Mouse (Mus musculus) limb, embryonic 15.5 days (tissue): ENCODE results near the gene Pfkfb2. TPM values are rescaled to one million over a fixed set of nuclear protein-coding genes. Genes with fewer than 3 reads are reported as not detected.

Experiments
- ATAC-seq: fragments of 200-750 bp; cut with Nextera tagmentation; 2 replicates; pipeline ENCODE4 v1.8.0; 2017; ENCODE audit warnings: low read depth, moderate TSS enrichment; ENCODE audit not compliant: insufficient number of reproducible peaks, low FRiP score, low TSS enrichment
- H3K27ac ChIP-seq: fragments of 300-500 bp; sonication (generic); 2 replicates; pipeline ENCODE4 v1.5.1; 2015; ENCODE audit warnings: moderate library complexity, mild to moderate bottlenecking, inconsistent platforms
- H3K27me3 ChIP-seq: fragments of 300-500 bp; sonication (generic); 2 replicates; pipeline ENCODE4 v1.6.1; 2015; ENCODE audit warnings: inconsistent platforms
- H3K36me3 ChIP-seq: fragments of 300-500 bp; sonication (generic); 2 replicates; pipeline ENCODE4 v1.6.1; 2015; ENCODE audit warnings: inconsistent platforms
- H3K4me1 ChIP-seq: fragments of 300-500 bp; sonication (generic); 2 replicates; pipeline ENCODE4 v1.6.1; 2015; ENCODE audit warnings: inconsistent platforms
- H3K4me2 ChIP-seq: fragments of 300-500 bp; sonication (generic); 2 replicates; pipeline ENCODE4 v1.6.1; 2015; ENCODE audit warnings: mild to moderate bottlenecking, inconsistent platforms
- H3K4me3 ChIP-seq: fragments of 300-500 bp; sonication (generic); 2 replicates; pipeline ENCODE4 v1.5.1; 2015; ENCODE audit warnings: mild to moderate bottlenecking, inconsistent platforms
- H3K9ac ChIP-seq: fragments of 300-500 bp; sonication (generic); 2 replicates; pipeline ENCODE4 v1.6.1; 2015; ENCODE audit warnings: inconsistent platforms
- H3K9me3 ChIP-seq: fragments of 300-500 bp; sonication (generic); 2 replicates; pipeline ENCODE4 v1.6.1; 2016; ENCODE audit warnings: inconsistent platforms
- WGBS: fragments of 180-500 bp; shearing (Covaris S2); methylation state at CpG from one replicate; pipeline ENCODE4 v1.1.7; 2015; 5-methylcytosine and 5-hydroxymethylcytosine counted together
- polyA plus RNA-seq: library from polyadenylated mRNA; unstranded; fragments of >200 nt; fragmentation: Nextera tagmentation; extraction: Ambion mirVana; gene quantifications from 2 replicates; pipeline ENCODE4 v1.2.1, GENCODE M21; 2015

The Pfkfb2 gene
- polyA plus RNA-seq = 7.3 and 8.9 TPM in 2 replicates

DNA sequence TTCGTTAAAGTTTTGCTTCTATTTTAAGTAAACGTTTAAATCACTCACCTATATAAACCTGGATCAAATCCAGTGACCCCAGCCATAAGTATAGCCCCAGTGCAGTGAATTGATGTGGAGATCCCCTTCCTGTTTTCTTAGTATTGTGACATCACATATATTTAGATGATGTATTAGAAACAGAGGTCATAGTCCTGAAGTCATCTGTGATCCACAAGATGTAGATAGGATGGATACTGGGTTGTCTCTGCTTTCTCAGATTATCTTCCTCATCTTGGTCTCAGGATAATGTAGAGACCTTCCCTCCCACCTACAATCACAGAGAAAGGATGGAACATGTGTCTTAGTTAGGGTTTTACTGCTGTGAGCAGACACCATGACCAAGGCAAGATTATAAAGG is at the start of gene Pfkfb2:
Gene Pfkfb2 (minus strand): TSS at position 101 of the 400 bp plus-strand sequence.
- no peak for ATAC-seq
- H3K27ac ChIP-seq = no peak within 1 kb of the TSS

DNA sequence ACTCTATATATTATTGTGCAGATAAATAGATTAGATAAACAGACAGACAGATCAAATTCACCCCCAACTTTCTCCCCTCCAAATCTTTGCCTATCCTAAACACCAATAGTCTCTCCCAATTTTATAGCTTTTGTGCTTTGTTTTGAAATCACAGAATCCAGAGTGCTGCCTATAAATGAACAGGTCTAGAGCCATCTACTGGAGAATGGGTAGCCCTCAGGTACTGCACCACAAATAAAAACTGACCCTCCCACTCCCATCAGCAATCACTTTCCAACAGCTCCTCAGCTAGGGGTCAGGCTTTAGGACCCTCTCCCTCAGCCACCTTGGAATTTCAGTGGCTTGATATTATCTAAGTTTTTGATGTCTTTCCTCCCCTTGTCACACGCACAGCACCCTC is 47.6 kb upstream of the Pfkfb2 start:
- Histone ChIP-seq H3K27ac (no peak overlapping the region), H3K27me3 (no peaks in the 10 kb centered on the region), H3K9me3 (no peaks in the 10 kb centered on the region), H3K4me3 (no peak overlapping the region), H3K4me1 (no peaks in the 10 kb centered on the region), H3K36me3 (no peaks in the 10 kb centered on the region), H3K4me2 (no peak overlapping the region), H3K9ac (no peak overlapping the region)
- 89% methylated on average over 1 of the region's 1 CpGs for WGBS
- ATAC-seq = no peak

More for the DNA sequence above, at the start of gene Pfkfb2:
- Histone ChIP-seq H3K4me1 (peaks cover 7% of the 10 kb centered on the region), H3K4me2 (no peak within 1 kb of the TSS), H3K9me3 (no peaks in the 10 kb centered on the region), H3K36me3 (no peaks in the 10 kb centered on the region), H3K27me3 (no peaks in the 10 kb centered on the region), H3K9ac (no peak within 1 kb of the TSS), H3K4me3 (no peak within 1 kb of the TSS)
- WGBS = 72% methylated on average over 2 of the region's 2 CpGs

DNA sequence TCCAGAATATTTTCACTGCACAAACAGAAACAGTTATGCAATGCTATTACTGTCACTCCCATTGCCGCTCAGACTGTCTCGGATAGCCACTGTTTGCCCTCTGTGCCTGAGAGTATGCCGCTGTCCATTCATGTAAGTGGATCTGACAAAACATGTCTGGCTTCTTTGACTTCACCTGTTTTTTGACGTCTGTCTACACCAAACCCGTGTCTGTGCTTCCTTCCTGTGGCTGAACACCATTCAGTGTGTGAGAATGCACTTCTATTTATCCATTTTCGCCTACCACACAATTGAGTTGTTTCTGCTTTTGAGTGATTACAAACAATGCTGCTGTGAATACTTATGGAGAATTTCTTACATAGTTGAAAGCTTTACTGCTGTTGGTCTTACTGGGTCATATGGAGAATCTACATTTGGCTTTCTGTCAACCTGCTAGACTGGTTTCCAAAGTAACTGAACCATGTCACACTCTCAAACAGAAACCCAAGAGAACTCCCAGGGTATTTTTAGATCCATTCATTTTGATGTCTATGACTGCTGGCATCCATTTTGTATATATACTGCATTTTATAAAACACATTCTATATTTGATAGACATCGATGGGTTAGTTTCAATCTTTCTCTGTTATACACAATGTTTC is 46.8 kb upstream of the Pfkfb2 start:
- Histone ChIP-seq H3K27me3 (no peaks in the 10 kb centered on the region), H3K9me3 (no peaks in the 10 kb centered on the region), H3K9ac (no peak overlapping the region), H3K4me2 (no peak overlapping the region), H3K4me3 (no peak overlapping the region), H3K27ac (no peak overlapping the region), H3K36me3 (no peaks in the 10 kb centered on the region), H3K4me1 (no peaks in the 10 kb centered on the region)
- WGBS = 72% methylated on average over 7 of the region's 7 CpGs
- ATAC-seq = no peak

DNA sequence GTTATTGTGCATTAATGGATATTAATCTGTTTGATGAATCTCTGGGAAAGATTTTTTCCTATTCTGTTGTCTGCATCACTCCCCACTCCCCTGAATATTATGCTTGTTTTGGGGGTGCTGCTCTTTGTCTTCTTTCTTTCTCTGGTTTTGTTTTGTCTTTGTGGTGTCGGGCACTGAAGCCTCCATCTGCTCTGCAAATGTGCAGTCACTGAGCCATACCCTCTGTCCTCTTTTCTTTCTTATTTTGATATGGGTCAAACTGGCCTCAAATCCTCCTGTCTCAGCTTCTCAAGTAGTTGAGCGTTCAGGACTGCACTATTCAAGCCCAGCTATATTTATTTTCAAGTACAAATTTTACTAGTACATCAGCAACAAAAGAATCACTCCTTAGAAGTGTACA is 46.2 kb upstream of the Pfkfb2 start:
- no peak overlapping the region for H3K27ac ChIP-seq
- no peaks in the 10 kb centered on the region for H3K36me3 ChIP-seq
- no peaks in the 10 kb centered on the region for H3K9me3 ChIP-seq
- 71% methylated on average over 2 of the region's 2 CpGs for WGBS
- ATAC-seq = no peak
- H3K4me1 ChIP-seq = no peaks in the 10 kb centered on the region
- H3K9ac ChIP-seq = no peak overlapping the region
- no peak overlapping the region for H3K4me3 ChIP-seq
- H3K27me3 ChIP-seq = no peaks in the 10 kb centered on the region
- no peak overlapping the region for H3K4me2 ChIP-seq

GRCm38 (mm10) chr1:130770981-130771494 is 42.0 kb upstream of the Pfkfb2 start:
- no peak overlapping the region for H3K4me2 ChIP-seq
- 49% methylated on average over 3 of the region's 3 CpGs for WGBS
- H3K36me3 ChIP-seq = no peaks in the 10 kb centered on the region
- H3K9ac ChIP-seq = no peak overlapping the region
- H3K9me3 ChIP-seq = no peaks in the 10 kb centered on the region
- H3K27me3 ChIP-seq = no peaks in the 10 kb centered on the region
- H3K27ac ChIP-seq = no peak overlapping the region
- no peaks in the 10 kb centered on the region for H3K4me1 ChIP-seq
- ATAC-seq = 0 out of 2 replicates have a peak, but pooled peaks have one; percentile 55
- no peak overlapping the region for H3K4me3 ChIP-seq

DNA sequence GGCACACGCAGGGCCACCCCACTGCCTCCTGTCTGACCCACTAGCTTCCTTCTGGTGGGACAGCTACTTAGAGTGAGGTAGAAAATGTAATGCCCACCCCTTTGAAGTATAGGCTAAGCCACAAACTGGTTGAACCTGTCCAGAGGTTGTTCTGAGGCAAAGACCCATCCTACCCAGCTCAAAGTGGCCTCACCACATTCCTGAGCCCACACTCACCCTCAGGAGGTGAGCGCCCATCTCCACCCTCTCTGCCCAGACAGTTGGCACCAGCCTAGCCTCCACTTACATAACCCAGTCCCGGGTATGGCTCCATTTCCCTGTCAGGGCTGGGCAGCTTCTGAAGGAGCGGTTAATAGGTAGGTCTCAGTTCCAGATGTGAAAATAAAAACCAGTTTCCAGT is 41.4 kb upstream of the Pfkfb2 start:
- no peaks in the 10 kb centered on the region for H3K36me3 ChIP-seq
- ATAC-seq = peak; percentile 35; the same call in 1 of the 2 replicates
- no peak overlapping the region for H3K9ac ChIP-seq
- no peaks in the 10 kb centered on the region for H3K27me3 ChIP-seq
- 65% methylated on average over 4 of the region's 4 CpGs for WGBS
- H3K4me3 ChIP-seq = no peak overlapping the region
- no peaks in the 10 kb centered on the region for H3K4me1 ChIP-seq
- H3K4me2 ChIP-seq = no peak overlapping the region
- no peaks in the 10 kb centered on the region for H3K9me3 ChIP-seq
- H3K27ac ChIP-seq = peak overlapping the region; percentile 22; the same call in 1 of the 2 replicates

DNA sequence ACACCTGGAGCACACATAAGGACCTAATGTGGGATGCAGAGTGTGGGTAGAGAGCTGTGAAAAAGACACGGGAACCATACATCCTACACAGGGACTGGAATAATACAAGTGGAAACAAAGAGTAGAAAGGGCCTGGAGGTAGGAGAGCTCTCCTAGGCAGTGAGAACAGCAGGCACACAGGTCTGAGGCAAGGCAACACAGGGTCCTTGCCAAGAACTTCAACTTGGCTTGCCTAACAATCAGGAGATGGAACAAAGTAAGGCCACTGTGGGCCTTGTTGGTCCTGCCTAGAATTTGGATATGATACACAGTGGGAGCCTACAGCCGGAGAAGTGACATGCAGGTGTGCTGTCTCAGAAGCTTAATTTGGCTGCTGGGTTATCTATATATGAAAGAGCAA is 40.9 kb upstream of the Pfkfb2 start:
- WGBS = 81% methylated on average over 2 of the region's 2 CpGs
- H3K27ac ChIP-seq = peak overlapping the region; percentile 22; the same call in 1 of the 2 replicates

GRCm38 (mm10) chr1:130767066-130767465 is 38.0 kb upstream of the Pfkfb2 start:
- Histone ChIP-seq H3K9me3 (no peaks in the 10 kb centered on the region), H3K9ac (no peak overlapping the region), H3K27ac (no peak overlapping the region), H3K4me2 (no peak overlapping the region), H3K4me1 (no peaks in the 10 kb centered on the region), H3K4me3 (no peak overlapping the region), H3K27me3 (no peaks in the 10 kb centered on the region), H3K36me3 (no peaks in the 10 kb centered on the region)
- 77% methylated on average over 5 of the region's 5 CpGs for WGBS
- no peak for ATAC-seq

More for the DNA sequence above, 40.9 kb upstream of the Pfkfb2 start:
- Histone ChIP-seq H3K4me2 (no peak overlapping the region), H3K9me3 (no peaks in the 10 kb centered on the region), H3K36me3 (no peaks in the 10 kb centered on the region), H3K4me3 (no peak overlapping the region), H3K4me1 (no peaks in the 10 kb centered on the region), H3K9ac (no peak overlapping the region), H3K27me3 (no peaks in the 10 kb centered on the region)
- no peak for ATAC-seq

DNA sequence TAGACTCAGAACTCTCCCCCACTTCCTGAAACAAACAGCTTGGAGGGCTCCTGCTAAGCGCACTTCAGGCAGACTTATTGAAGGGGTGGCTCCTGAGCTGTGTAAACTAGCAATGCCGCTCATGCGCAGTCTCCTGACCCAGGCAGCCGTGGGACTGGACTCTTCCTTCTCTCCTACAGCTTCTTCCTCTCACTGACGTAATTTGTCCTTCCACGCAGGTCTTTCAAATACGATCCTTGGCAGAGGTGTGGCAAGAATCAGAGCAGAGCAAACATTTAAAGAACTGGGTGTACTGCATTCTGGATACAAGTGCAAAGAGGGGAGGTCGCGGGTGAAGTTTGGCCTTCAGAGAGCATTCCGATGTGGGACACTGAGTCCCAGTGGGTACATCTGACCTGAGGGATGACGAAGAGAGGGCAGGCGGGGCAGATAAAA is 35.0 kb upstream of the Pfkfb2 start:
- ATAC-seq = no peak
- whole genome bisulfite sequencing = 83% methylated on average over 12 of the region's 12 CpGs

DNA sequence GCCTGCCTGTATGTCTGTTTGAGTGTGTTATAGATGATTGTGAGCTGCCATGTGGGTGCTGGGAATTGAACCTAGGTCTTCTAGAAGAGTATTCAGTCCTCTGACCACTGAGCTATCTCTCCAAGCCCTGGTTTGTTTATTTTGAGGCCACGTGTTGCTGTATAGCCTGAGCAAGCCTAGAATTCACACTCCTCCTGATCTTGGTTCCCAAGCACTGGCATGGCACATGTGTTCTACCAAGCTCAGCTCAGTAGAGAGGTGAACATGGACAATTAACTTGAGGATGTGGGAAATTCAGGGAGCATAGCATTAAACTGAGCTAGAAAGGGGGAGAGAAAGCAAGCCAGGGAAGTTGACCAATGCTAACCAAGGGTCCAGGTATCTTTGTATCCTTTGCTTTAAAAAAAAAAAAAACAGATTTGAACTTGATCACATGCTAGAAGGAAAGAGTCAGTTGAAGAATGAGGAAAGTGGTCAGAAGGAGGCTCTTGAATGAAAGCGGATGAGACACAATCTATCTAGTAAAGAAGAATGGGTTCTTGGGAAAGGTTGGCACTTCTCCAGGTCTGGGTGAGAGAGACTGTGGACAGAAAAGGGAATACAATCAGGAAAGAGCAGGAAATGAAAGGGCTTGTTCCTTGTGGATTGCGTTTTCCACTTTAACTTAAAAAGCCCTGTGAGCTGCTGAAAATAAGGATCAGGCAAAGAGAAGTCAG is 33.1 kb upstream of the Pfkfb2 start:
- no peaks in the 10 kb centered on the region for H3K27me3 ChIP-seq
- no peak overlapping the region for H3K9ac ChIP-seq
- no peaks in the 10 kb centered on the region for H3K36me3 ChIP-seq
- no peaks in the 10 kb centered on the region for H3K4me1 ChIP-seq
- H3K4me3 ChIP-seq = no peak overlapping the region
- ATAC-seq = no peak
- H3K9me3 ChIP-seq = no peaks in the 10 kb centered on the region
- H3K4me2 ChIP-seq = no peak overlapping the region
- WGBS = 79% methylated on average over 3 of the region's 3 CpGs
- no peak overlapping the region for H3K27ac ChIP-seq

More for the DNA sequence above, 35.0 kb upstream of the Pfkfb2 start:
- Histone ChIP-seq H3K4me1 (no peaks in the 10 kb centered on the region), H3K27ac (no peak overlapping the region), H3K4me3 (no peak overlapping the region), H3K4me2 (no peak overlapping the region), H3K27me3 (no peaks in the 10 kb centered on the region), H3K9ac (no peak overlapping the region), H3K9me3 (no peaks in the 10 kb centered on the region), H3K36me3 (no peaks in the 10 kb centered on the region)

DNA sequence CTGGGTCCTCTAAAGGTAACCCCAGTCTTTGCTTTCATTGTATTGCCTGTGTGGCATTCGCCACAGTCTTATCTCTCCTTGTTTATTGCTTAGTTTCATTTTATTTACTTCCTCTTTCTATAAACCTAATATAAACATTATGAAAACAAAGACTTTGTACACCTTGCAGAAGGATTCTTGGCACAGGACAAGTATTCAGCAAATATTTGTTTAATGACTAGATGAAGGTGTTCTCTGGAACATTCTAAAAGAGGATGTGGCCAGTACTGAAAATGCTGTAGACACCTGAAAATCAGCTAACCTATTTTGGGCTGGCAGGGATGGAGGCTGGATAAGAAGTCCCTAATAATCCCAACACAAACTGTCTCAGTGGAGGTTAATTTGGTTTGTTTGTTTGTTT is 32.5 kb upstream of the Pfkfb2 start:
- H3K4me2 ChIP-seq = no peak overlapping the region
- no peaks in the 10 kb centered on the region for H3K36me3 ChIP-seq
- H3K27ac ChIP-seq = no peak overlapping the region
- no peak for ATAC-seq
- H3K27me3 ChIP-seq = no peaks in the 10 kb centered on the region
- no peaks in the 10 kb centered on the region for H3K9me3 ChIP-seq
- no peaks in the 10 kb centered on the region for H3K4me1 ChIP-seq
- no peak overlapping the region for H3K9ac ChIP-seq
- WGBS = 62% methylated on average over 1 of the region's 1 CpGs
- H3K4me3 ChIP-seq = no peak overlapping the region

- H3K9ac ChIP-seq = no peak overlapping the region
- no peak overlapping the region for H3K4me3 ChIP-seq
- no peaks in the 10 kb centered on the region for H3K4me1 ChIP-seq
- no peak overlapping the region for H3K27ac ChIP-seq
- 69% methylated on average over 9 of the region's 9 CpGs for WGBS
- H3K4me2 ChIP-seq = no peak overlapping the region
- no peaks in the 10 kb centered on the region for H3K36me3 ChIP-seq
- H3K27me3 ChIP-seq = no peaks in the 10 kb centered on the region
- H3K9me3 ChIP-seq = no peaks in the 10 kb centered on the region
- ATAC-seq = no peak
These were observed 30.6 kb upstream of the Pfkfb2 start for GRCm38 (mm10) chr1:130759689-130760088.
